Mouse (Mus musculus) olfactory bulb, adult 2 months (tissue): Measurements from ENCODE around the gene Litaf. TPM values are rescaled to one million over a fixed set of nuclear protein-coding genes. Genes with fewer than 3 reads are reported as not detected.

Source experiments
- H3K27ac ChIP-seq: fragments of 200-500 bp; 2 replicates; pipeline ENCODE4 v1.5.1; 2012; ENCODE audit warnings: low read depth, low read length; ENCODE audit not compliant: insufficient read depth
- H3K4me1 ChIP-seq: fragments of 200-500 bp; 2 replicates; pipeline ENCODE4 v1.6.1; 2012; ENCODE audit warnings: low read length; ENCODE audit not compliant: control insufficient read depth, insufficient read depth
- H3K4me3 ChIP-seq: fragments of 200-500 bp; 2 replicates; pipeline ENCODE4 v1.5.1; 2012; ENCODE audit warnings: mild to moderate bottlenecking, low read depth, low read length, moderate library complexity; ENCODE audit not compliant: insufficient read depth
- CTCF ChIP-seq: fragments of 200-500 bp; IDR thresholded peaks from 2 replicates; pipeline ENCODE4 v1.5.1; 2012; ENCODE audit warnings: low read depth, mild to moderate bottlenecking, low read length, moderate library complexity; ENCODE audit not compliant: insufficient read depth
- POLR2A ChIP-seq: fragments of 200-500 bp; IDR thresholded peaks from 2 replicates; pipeline ENCODE4 v1.6.1; 2012; ENCODE audit warnings: mild to moderate bottlenecking, low read depth, low read length, moderate library complexity; ENCODE audit not compliant: insufficient read depth
- WGBS: fragments of 180-500 bp; shearing (Covaris S2); methylation state at CpG from one replicate; pipeline ENCODE4 v1.1.7; 2018; 5-methylcytosine and 5-hydroxymethylcytosine counted together
- polyA plus RNA-seq: library from polyadenylated mRNA; stranded (reverse); fragments of >200 nt; gene quantifications from 2 replicates; pipeline ENCODE4 v1.2.4, GENCODE M21; 2012; ENCODE audit warnings: low replicate concordance; ENCODE audit not compliant: missing spikeins, insufficient read depth, insufficient read length

The Litaf gene
- polyA plus RNA-seq, 1 experiment: not detected

DNA sequence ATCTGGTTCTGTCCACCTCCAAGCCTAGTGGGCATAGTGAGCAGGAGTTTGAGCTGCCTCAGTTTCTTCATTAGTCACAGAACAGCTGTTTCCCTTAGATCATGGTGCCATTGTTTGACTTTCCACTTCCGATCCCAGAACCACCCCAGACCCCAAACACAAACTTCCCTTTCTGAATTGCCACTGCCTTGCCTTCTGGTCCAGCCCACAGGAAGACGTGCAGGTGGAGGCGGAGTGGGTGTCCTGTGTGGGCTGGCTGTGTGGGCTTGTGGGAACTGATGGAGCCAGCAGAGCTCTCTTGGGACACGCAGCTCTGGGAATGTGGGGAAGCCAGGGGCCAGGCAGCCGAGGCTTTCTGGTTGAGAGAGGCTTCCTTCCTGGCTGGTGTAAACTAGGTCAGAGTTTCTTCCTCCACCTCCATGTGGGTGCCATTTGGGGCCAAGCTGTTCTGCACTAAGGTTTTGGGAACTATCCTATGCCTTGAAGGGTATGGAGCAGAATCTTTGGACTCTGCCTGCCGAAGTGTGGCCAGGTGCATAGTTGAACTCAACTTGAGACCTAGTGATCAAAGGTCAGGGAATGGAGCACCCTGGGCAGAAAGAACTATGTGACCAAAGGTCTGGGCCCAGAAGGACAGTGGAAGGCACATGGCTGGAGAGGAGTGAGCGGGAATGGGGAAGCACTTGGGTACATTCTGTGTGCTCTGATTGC lies 3.9 kb upstream of the Litaf start:
- WGBS: 56% methylated on average over 7 of the region's 7 CpGs
- Histone ChIP-seq H3K4me1 (peaks cover 54% of the 10 kb centered on the region), H3K4me3 (0 out of 2 replicates have a peak overlapping the region, but pooled peaks have one; percentile 11), H3K27ac (peak overlapping the region; percentile 16; the same call in 1 of the 2 replicates)
- no peak for TF ChIP-seq POLR2A
- no peak for TF ChIP-seq CTCF

DNA sequence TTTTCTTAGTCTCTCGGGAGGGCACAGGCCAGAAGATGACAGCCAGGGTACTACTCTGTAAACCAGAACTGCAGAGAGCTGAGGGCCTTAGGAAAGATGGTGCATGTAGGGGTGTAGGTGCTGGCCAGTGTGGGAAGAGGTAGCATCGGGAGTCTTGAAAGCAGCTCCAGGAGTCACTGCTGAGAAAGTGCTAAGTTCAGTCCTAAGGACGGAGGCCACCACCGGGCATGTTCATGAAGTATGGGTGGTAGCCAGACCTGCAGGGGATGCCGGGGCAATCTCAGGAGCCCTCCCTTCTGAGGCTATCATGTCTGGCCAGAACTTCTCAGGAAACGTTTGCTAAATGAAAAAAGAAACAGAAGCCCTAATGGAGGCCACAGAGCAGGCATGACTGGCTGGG lies 3.3 kb upstream of the Litaf start:
- Histone ChIP-seq H3K27ac (no peak overlapping the region), H3K4me1 (peaks cover 53% of the 10 kb centered on the region), H3K4me3 (peak overlapping the region; percentile 4)
- 55% methylated on average over 6 of the region's 6 CpGs for WGBS
- TF ChIP-seq CTCF: no peak
- no peak for TF ChIP-seq POLR2A

DNA sequence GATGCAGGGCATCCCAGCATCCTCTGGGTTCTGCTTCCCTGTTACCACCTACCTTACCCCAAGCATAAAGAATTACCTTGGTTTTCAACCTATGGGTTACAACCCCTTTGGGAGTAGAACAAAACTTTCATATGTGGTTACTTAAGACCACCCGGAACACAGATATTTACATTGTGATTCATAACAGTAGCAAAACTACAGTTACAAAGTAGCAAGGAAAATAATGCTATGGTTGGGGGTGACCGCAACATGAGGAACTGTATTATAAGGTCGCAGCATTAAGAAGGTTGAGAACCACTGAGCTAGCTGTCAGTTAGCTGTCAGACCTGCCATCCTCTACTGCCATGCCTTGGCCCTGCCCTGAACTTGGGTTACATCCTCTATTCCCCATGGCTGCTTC lies 2.7 kb upstream of the Litaf start:
- H3K4me1 ChIP-seq: peaks cover 50% of the 10 kb centered on the region
- TF ChIP-seq POLR2A: no peak
- no peak for TF ChIP-seq CTCF

DNA sequence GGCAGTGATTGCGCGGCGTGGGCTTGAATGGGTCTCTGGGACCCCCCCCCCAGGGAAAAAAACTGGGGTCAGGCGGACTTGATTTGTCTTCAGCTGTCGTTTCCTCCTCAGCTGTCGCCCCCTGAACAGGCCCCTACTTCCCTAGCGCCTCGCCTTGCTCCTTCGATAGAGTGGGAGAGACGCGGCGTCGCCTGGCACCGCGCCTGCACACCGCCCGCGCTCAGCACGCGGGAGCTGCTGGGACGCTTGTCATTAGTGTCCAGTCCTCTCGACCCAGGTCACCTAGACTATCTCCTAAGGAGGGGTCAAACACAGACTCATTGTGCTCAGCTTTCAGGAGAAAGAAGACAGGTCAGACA lies 855 bp upstream of the Litaf start:
- peak overlapping the region; percentile 78 for H3K4me3 ChIP-seq
- peak overlapping the region; percentile 95 for H3K27ac ChIP-seq
- peaks cover 45% of the 10 kb centered on the region for H3K4me1 ChIP-seq
- under 1% methylated on average over 22 of the region's 22 CpGs for WGBS
- TF ChIP-seq CTCF (no peak), POLR2A (no peak)

More for the DNA sequence above, 2.7 kb upstream of the Litaf start:
- Histone ChIP-seq H3K27ac (no peak overlapping the region; the same call in 1 of the 2 replicates), H3K4me3 (peak overlapping the region; percentile 46; the same call in 1 of the 2 replicates)
- WGBS: 87% methylated on average over 3 of the region's 3 CpGs

DNA sequence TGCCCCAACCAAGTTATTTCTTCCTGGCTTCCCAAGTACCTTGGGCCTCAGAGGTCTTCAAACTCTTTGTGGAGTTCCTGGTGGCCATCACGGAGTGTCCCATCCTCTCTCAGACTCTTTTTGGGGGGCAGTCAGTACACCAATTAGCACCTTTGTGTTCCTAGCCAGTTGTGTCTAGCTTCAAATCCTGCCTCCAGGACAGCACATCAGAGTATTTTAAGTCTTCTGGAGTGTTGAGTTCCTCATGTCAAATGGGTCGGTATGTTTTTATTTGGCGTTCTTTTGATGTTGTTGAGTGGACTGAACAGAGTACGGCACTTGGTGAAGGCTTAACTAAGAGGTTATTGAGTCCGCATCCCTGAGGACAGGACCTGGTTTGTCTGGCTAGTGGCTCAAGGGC lies 526 bp downstream of the Litaf start:
- no peak for TF ChIP-seq CTCF
- TF ChIP-seq POLR2A: no peak
- H3K27ac ChIP-seq: peak overlapping the region; percentile 79
- 47% methylated on average over 5 of the region's 5 CpGs for WGBS
- peak overlapping the region; percentile 78 for H3K4me3 ChIP-seq
- H3K4me1 ChIP-seq: peaks cover 37% of the 10 kb centered on the region

DNA sequence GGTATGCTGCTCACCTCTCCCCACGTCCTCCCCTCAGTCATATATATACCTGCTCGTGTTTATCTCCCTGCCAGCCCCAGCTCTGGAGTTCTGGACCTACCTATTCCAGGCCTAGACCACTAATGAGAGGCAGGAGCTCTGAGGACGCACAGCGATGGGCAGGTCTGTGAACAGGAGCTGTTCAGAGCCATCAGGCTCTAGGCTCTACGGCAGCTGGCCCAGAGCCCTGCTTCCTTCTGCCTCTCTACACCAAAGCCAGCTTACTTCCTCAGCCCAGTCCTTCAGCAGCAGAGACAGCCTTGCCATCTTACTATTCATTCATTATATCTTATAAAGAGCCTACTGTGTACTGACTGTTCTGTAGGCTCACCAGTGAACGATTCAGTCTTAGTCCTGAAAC lies 1.2 kb downstream of the Litaf start:
- Histone ChIP-seq H3K4me1 (peaks cover 30% of the 10 kb centered on the region), H3K4me3 (no peak overlapping the region), H3K27ac (no peak overlapping the region)
- TF ChIP-seq CTCF (no peak), POLR2A (no peak)
- WGBS: 80% methylated on average over 6 of the region's 6 CpGs

DNA sequence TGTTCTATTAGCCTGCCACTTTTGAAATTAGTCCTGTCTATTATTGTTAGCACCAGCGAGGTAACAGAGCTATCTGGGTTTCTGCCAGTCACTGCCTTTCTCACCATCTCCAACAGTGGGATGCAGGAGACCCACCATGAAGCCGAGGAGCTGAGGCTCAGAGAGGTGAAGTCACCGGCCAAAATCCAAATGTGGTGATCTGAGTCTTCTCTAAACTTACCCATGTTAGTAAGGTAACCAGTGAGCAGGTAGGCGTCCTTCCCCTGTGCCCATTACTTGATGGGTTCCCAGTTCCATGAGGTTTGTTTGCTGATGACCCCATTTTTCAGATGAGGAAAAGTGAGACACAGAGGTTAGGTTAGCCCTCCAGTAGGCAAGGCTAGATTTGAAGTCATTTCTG lies 1.6 kb downstream of the Litaf start:
- Histone ChIP-seq H3K4me3 (no peak overlapping the region), H3K4me1 (peaks cover 27% of the 10 kb centered on the region), H3K27ac (no peak overlapping the region)
- WGBS: 91% methylated on average over 4 of the region's 4 CpGs
- TF ChIP-seq CTCF: no peak
- TF ChIP-seq POLR2A: no peak

DNA sequence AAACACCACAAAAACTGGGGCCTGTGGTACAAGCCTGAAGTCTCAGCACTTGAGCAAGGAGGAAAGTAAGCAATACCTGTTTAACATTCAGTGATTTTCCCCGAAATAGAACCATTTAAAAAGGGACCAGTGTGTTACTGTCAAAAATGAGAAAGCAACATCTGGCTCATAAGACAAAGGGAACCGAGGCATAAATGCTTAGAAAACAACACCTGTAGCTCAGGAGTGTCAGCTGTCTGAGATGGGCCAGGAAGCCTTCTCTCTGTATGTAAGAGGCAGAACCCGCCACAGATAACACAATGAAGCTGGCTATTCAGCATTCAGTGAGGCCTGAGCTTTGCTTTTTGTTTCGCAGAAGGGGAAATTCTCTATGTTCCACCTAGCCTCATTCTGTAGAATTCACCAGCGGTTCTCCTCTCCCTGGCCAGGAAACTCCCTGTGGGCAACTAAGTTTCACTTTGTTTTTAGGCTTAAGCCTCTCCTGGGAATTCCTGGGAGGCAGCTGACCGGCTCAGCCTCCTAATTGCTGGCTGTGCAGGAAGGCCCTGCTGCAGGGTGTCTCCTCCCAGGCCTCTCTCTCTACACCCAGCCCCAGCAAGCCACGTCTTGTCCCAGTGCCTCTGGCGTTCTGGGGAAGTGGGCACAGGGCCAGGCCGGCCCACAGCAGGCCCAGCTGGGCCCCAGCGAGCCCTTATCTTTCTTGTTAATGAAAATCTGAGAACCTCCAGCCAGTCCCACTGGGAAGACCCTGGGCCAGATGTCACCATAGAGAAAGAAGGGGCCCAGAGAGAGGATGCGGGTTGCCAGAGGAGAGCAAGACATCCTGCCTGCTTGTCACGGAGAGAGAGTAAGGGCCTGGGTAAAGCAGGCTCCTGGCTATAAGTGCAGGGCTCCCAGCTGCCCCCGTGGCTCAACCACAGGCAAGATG lies 2.9 kb downstream of the Litaf start:
- no peak for TF ChIP-seq POLR2A
- TF ChIP-seq CTCF: no peak
- Histone ChIP-seq H3K4me3 (no peak overlapping the region), H3K27ac (peak overlapping the region; percentile 4; the same call in 1 of the 2 replicates), H3K4me1 (peaks cover 19% of the 10 kb centered on the region)
- WGBS: 41% methylated on average over 13 of the region's 13 CpGs

DNA sequence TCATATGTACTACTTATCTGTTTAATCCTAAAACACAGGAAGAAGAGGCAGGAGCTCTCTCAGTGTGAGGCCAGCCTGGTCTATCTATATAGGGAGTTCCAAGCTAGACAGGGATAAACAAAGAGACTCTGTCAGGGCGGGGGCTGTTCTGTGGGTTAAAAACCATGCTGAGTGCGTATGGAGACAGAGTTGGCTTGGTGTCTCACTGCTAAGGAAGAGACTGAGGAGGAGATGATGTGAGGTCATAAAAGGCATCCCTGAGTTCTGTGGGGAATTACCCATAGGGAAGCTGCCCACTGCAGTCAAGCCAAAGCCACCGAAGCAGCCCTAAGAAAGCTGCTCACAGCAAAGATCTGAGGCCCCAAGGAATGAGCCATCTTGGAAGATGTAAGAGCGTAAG lies 5.3 kb downstream of the Litaf start, which contains the start of gene Snn:
Gene Snn, plus strand, starts transcription at position 301 of the 400 bp plus-strand sequence.
- TF ChIP-seq CTCF (no peak), POLR2A (no peak)
- WGBS: 97% methylated on average over 4 of the region's 4 CpGs
- Histone ChIP-seq H3K27ac (no peak within 1 kb of the TSS), H3K4me3 (no peak within 1 kb of the TSS), H3K4me1 (peaks cover 16% of the 10 kb centered on the region)
